Mouse (Mus musculus): ENCODE data around the gene Nrip1. TPM values are rescaled to one million over a fixed set of nuclear protein-coding genes. Genes with fewer than 3 reads are reported as not detected.

Gene Nrip1
- polyA plus RNA-seq, 1 experiment = 11.3 TPM

DNA sequence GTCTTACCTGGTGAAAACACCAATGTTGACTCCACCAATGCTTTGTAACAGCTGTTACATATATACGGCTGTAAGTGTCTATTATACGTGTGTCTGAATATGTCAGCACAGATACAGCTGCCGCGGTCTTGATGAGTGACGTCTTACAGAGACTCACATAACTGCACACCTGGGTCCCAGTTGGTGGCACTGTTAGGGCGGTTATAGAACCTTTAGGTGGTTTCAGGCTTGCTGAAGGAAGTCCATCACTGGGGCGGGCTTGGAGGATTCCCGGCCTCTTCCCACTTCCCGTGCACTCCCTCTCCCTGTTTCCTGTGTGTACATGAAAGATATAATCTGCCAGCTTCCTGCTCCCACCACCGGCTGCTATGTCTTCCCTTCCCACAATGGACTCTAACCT is 34.4 kb downstream of the Nrip1 start:
- Histone ChIP-seq H3K27ac (ENCODE audit: insufficient read depth, low read length) (no peak overlapping the region), H3K27me3 (ENCODE audit: control insufficient read depth, insufficient read depth, low read length) (no peaks in the 10 kb centered on the region), H3K4me1 (ENCODE audit: control insufficient read depth, insufficient read depth, low read length) (peaks cover 9% of the 10 kb centered on the region), H3K4me3 (replicated peaks; ENCODE audit: insufficient read depth, low read depth, low read length) (no peak overlapping the region)
- DNase-seq = no peak
- WGBS = 83% methylated on average over 10 of the region's 10 CpGs
- TF ChIP-seq CTCF (IDR thresholded peaks at IDR 0.05; ENCODE audit: borderline replicate concordance, insufficient read depth, low read depth, low read length) (no peak), POLR2A (IDR thresholded peaks at IDR 0.05; ENCODE audit: borderline replicate concordance, insufficient read depth, low read length) (no peak)

DNA sequence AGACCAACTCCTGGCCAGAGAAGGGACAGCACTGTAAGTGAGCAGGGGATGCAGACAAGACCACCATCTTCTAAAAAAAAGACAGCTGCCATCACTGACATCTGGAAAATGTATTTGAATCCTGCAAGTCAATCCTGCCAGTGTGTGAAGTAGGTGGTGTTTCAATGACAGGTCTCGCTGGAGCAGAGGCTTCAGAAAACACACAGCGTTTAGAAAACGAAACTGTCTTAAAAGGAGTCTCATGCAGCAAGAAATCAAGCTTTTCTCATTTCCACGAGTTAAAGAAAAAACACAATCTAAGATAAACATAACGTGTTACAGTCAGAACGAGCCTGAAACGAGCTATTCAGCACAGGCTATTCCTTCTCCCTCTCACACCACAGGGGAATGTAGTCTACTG is 36.3 kb downstream of the Nrip1 start:
- Histone ChIP-seq H3K27ac (ENCODE audit: insufficient read depth, low read length) (no peak overlapping the region), H3K27me3 (ENCODE audit: control insufficient read depth, insufficient read depth, low read length) (no peaks in the 10 kb centered on the region), H3K4me1 (ENCODE audit: control insufficient read depth, insufficient read depth, low read length) (peaks cover 5% of the 10 kb centered on the region), H3K4me3 (replicated peaks; ENCODE audit: insufficient read depth, low read depth, low read length) (no peak overlapping the region)
- no peak for DNase-seq
- 95% methylated on average over 7 of the region's 7 CpGs for WGBS
- TF ChIP-seq CTCF (IDR thresholded peaks at IDR 0.05; ENCODE audit: borderline replicate concordance, insufficient read depth, low read depth, low read length) (no peak), POLR2A (IDR thresholded peaks at IDR 0.05; ENCODE audit: borderline replicate concordance, insufficient read depth, low read length) (no peak)

DNA sequence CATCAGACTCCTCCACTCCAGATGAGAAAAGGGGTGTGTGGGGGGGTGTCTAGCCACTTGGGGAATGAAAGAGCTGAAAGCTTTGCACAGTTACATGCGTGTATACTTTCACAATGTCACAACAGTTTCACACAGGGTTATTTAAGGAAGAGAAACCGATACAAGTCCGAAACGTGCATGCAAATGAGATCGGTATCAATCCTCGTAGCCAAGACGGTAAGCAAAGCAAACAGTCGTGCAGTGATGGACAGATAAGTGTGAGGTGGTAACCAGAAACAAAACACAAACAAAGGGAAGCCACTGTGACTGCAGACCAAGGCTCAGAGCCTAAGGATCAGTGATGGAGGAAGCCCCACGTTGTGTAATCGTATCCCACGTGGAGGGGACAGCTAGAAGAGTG is 36.7 kb downstream of the Nrip1 start:
- WGBS = 95% methylated on average over 11 of the region's 11 CpGs
- Histone ChIP-seq H3K4me1 (ENCODE audit: control insufficient read depth, insufficient read depth, low read length) (peaks cover 4% of the 10 kb centered on the region), H3K4me3 (replicated peaks; ENCODE audit: insufficient read depth, low read depth, low read length) (no peak overlapping the region)

DNA sequence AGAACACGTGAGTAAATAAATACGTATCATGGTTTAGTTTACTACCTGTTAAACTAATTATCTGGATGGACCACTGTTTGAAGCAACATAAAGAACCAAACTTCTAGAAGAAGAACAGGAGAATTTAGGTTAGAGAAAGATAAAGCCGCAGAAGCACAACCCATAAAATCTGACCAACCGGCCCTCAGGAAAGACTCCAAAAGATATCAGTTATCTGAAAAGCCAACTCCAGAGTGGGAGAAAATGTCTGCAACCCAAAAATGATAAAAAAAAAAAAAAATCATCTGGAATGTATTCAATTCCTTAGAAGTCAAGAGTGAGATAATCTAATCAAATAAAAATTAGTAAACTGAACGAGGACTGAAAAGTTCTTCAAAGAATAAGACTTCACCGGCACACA is 37.7 kb downstream of the Nrip1 start:
- WGBS = 98% methylated on average over 6 of the region's 6 CpGs
- no peaks in the 10 kb centered on the region; the same call in none of the 2 replicates for H3K4me1 ChIP-seq (ENCODE audit: control insufficient read depth, insufficient read depth, low read length)
- H3K27me3 ChIP-seq (ENCODE audit: control insufficient read depth, insufficient read depth, low read length) = no peaks in the 10 kb centered on the region
- TF ChIP-seq CTCF (IDR thresholded peaks at IDR 0.05; ENCODE audit: borderline replicate concordance, insufficient read depth, low read depth, low read length) = no peak
- TF ChIP-seq POLR2A (IDR thresholded peaks at IDR 0.05; ENCODE audit: borderline replicate concordance, insufficient read depth, low read length) = no peak
- no peak overlapping the region for H3K27ac ChIP-seq (ENCODE audit: insufficient read depth, low read length)
- H3K4me3 ChIP-seq (replicated peaks; ENCODE audit: insufficient read depth, low read depth, low read length) = no peak overlapping the region
- no peak for DNase-seq

More for the DNA sequence above, 36.7 kb downstream of the Nrip1 start:
- no peaks in the 10 kb centered on the region for H3K27me3 ChIP-seq (ENCODE audit: control insufficient read depth, insufficient read depth, low read length)
- no peak for DNase-seq
- no peak for TF ChIP-seq CTCF (IDR thresholded peaks at IDR 0.05; ENCODE audit: borderline replicate concordance, insufficient read depth, low read depth, low read length)
- TF ChIP-seq POLR2A (IDR thresholded peaks at IDR 0.05; ENCODE audit: borderline replicate concordance, insufficient read depth, low read length) = no peak
- no peak overlapping the region for H3K27ac ChIP-seq (ENCODE audit: insufficient read depth, low read length)

DNA sequence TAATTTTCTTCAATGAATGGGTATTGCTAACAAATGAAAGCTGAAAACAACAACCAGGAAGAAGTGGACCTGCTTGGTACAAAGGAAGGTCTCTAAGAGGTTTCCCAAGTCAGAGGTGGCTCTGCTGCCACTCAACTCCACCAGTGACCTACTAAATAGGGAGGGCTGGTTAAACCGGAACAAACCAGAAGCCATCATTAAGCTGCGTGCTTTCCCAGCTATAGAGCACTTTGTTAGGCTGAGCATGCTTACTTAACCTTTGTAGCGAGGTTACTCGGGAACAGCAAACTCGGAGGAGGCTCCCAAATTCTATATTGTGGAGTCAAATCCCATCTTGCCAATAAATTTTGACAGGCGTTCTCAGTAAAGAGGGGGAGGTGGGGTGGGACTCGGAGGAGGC is 41.5 kb downstream of the Nrip1 start:
- DNase-seq = no peak
- Histone ChIP-seq H3K4me1 (ENCODE audit: control insufficient read depth, insufficient read depth, low read length) (no peaks in the 10 kb centered on the region; the same call in none of the 2 replicates), H3K27ac (ENCODE audit: insufficient read depth, low read length) (no peak overlapping the region), H3K4me3 (replicated peaks; ENCODE audit: insufficient read depth, low read depth, low read length) (no peak overlapping the region), H3K27me3 (ENCODE audit: control insufficient read depth, insufficient read depth, low read length) (no peaks in the 10 kb centered on the region)
- WGBS = 77% methylated on average over 7 of the region's 7 CpGs
- TF ChIP-seq CTCF (IDR thresholded peaks at IDR 0.05; ENCODE audit: borderline replicate concordance, insufficient read depth, low read depth, low read length) = no peak
- no peak for TF ChIP-seq POLR2A (IDR thresholded peaks at IDR 0.05; ENCODE audit: borderline replicate concordance, insufficient read depth, low read length)

DNA sequence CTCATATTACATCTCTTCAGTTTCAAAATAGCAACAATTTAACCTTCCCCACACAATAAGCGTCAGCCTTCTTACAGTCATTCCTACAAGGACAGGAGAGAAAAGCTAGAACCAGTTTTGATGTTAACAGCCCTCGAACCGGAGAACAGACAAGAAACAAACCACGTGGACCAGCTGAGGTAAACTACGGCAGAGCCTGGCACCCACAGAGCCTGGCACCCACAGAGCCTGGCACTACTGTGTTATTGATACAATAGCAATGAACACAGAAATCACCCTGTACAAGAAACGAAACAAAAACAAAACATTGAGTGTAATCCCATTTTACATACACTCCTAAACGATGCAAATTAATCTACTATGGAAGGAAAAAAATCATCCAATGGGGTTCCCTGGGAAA is 42.4 kb downstream of the Nrip1 start:
- WGBS = 61% methylated on average over 7 of the region's 7 CpGs
- Histone ChIP-seq H3K4me3 (replicated peaks; ENCODE audit: insufficient read depth, low read depth, low read length) (no peak overlapping the region), H3K27me3 (ENCODE audit: control insufficient read depth, insufficient read depth, low read length) (no peaks in the 10 kb centered on the region), H3K4me1 (ENCODE audit: control insufficient read depth, insufficient read depth, low read length) (peaks cover 8% of the 10 kb centered on the region), H3K27ac (ENCODE audit: insufficient read depth, low read length) (no peak overlapping the region)
- TF ChIP-seq CTCF (IDR thresholded peaks at IDR 0.05; ENCODE audit: borderline replicate concordance, insufficient read depth, low read depth, low read length) (no peak), POLR2A (IDR thresholded peaks at IDR 0.05; ENCODE audit: borderline replicate concordance, insufficient read depth, low read length) (no peak)
- DNase-seq = no peak

DNA sequence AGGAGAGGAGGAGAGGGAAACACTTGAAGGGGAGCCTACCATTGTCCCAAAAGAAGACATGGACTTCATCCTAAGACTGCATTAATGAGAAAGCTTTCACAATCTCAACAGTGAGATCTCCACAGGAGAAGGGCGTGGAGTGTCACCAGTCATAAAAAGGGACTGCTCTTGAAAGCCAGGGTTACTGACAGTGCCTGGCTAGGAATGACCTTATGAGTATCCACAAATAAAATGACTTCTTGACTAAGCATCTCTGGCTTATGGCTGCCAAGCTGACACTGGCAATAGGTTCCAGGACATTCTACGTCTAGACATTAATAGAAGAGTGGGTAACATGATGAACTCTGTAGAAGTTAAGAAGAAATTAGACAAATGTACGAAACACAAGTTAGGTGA is 48.3 kb downstream of the Nrip1 start:
- no peak overlapping the region for H3K27ac ChIP-seq (ENCODE audit: insufficient read depth, low read length)
- H3K4me1 ChIP-seq (ENCODE audit: control insufficient read depth, insufficient read depth, low read length) = peaks cover 16% of the 10 kb centered on the region; the same call in 1 of the 2 replicates
- H3K4me3 ChIP-seq (replicated peaks; ENCODE audit: insufficient read depth, low read depth, low read length) = no peak overlapping the region
- DNase-seq = peak in 1 of 2 experiments; percentile 7
- H3K27me3 ChIP-seq (ENCODE audit: control insufficient read depth, insufficient read depth, low read length) = no peaks in the 10 kb centered on the region
- TF ChIP-seq CTCF (IDR thresholded peaks at IDR 0.05; ENCODE audit: borderline replicate concordance, insufficient read depth, low read depth, low read length) = no peak
- TF ChIP-seq POLR2A (IDR thresholded peaks at IDR 0.05; ENCODE audit: borderline replicate concordance, insufficient read depth, low read length) = no peak
- WGBS = 74% methylated on average over 3 of the region's 3 CpGs

DNA sequence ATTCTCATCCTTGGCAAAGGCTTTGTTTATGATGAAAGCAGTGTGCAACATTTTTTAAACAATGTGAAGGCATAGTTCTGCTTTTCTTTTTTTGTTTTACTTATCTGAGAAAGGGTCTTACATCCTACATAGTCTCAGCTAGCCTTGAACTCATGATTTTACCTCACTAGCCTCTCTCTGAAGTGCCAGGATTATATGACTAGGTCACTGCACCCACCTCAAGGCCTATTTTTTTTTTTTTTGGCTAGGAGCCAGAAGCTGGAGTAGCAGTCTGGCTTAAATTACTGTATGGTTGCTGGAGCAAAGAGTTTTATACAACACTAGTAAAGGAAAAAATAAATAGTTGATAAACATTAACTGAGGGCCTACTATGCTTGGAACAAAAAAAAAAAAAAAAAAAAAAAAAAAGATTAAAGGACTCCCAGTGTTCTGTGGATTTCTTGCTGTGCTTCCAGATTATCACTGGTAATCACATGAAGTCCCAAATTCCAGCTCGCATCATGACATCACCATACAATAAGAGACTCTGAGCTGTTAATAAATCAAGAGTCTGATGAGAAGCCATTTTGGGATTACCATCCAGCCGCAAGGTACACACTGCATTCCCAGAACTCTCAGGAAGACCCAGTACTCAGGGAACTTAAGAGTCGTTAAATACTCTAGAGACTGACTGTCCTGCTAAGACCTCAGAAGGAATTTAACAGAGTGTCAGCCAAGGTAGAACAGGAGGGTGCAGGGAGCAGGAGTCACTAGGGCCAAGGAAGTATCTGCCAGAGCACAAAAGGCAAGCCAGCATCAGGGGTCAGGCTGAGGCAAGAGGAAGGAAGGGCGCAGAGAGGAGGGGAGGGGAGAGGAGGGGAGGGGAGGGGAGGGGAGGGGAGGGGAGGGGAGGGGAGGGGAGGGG is 49.0 kb downstream of the Nrip1 start:
- TF ChIP-seq CTCF (IDR thresholded peaks at IDR 0.05; ENCODE audit: borderline replicate concordance, insufficient read depth, low read depth, low read length) (no peak), POLR2A (IDR thresholded peaks at IDR 0.05; ENCODE audit: borderline replicate concordance, insufficient read depth, low read length) (no peak)

More for the DNA sequence above, 49.0 kb downstream of the Nrip1 start:
- 73% methylated on average over 3 of the region's 4 CpGs for WGBS
- Histone ChIP-seq H3K4me3 (replicated peaks; ENCODE audit: insufficient read depth, low read depth, low read length) (no peak overlapping the region), H3K4me1 (ENCODE audit: control insufficient read depth, insufficient read depth, low read length) (peaks cover 19% of the 10 kb centered on the region), H3K27me3 (ENCODE audit: control insufficient read depth, insufficient read depth, low read length) (no peaks in the 10 kb centered on the region), H3K27ac (ENCODE audit: insufficient read depth, low read length) (no peak overlapping the region)
- peak in 1 of 2 experiments; percentile 15 for DNase-seq
